Mouse (Mus musculus) CD8-positive naive resting alpha-beta T cell, adult 2 months (primary cell): ENCODE measurements around the gene Entpd2.

Experiments used
- DNase-seq, 2 experiments: peaks; one replicate each; pipeline ENCODE4 v3.0.0; 2022; ENCODE audit warnings: low read depth in 2 of 2, low spot score in 2 of 2

Gene Entpd2

GRCm38 (mm10) chr2:25395721-25396596, at the start of gene Entpd2:
Gene Entpd2, plus strand, starts transcription at chr2:25395874.
- no peak for DNase-seq

DNA sequence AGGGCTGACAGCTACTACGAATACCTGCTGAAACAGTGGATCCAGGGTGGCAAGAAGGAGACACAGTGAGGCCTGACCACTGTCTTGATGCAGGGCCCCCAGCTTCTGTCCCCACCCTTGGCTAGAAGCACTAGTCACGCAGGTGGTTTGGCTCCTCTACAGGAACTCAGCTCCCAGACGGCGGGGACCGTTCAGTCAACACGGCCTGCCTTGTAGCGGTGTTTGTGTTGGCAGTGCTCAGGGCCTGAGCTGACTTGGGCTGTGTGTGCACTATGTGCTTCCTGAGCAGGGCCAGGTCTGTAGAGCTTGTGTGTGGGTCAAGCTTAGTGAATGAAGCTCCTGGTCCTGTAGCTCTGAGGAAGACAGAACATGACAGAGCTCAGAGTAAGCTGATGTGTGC, 47.5 kb upstream of the Entpd2 start:
- DNase-seq: no peak

- no peak for DNase-seq
Measured at GRCm38 (mm10) chr2:25349499-25349898, 46.2 kb upstream of the Entpd2 start.

GRCm38 (mm10) chr2:25350701-25351100, 45.0 kb upstream of the Entpd2 start:
- no peak for DNase-seq

- DNase-seq: no peak
Measured at GRCm38 (mm10) chr2:25354211-25354610, 41.5 kb upstream of the Entpd2 start.

DNA sequence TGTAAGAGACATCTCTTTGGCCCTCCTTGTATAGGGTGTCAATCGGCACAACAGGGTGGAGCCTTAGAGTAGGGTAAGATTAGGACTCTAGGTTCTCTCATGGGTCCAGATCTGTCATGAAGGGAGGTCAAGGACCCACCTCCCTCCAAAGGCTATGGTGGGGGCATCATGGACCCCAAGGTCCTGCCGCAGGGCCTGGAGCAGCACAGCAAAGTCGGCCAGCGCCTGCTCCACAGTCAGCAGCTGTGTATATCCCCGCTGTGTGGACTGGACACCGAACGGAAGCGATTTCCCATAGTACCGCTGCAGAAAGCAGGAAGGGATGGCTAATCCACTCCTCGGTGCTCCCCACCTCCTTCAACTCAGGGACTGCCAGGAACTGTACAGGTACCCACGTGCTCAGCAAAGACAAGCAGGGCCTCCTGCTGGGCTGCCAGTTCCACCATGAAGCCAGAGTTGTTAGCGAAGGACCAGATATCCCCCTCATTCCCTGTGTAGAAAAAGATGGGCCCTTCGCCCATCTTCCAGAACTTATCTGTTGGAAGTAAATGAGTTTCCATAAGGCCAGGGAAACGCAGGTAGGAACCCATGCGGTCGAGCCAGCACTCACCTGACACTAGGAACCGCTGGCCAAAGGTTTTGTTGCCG, 40.1 kb upstream of the Entpd2 start:
- DNase-seq: no peak

- DNase-seq: peak in 1 of 2 experiments; percentile 63
Measured at GRCm38 (mm10) chr2:25356208-25357079, 39.2 kb upstream of the Entpd2 start, which contains the start of gene Dpp7. Gene Dpp7, minus strand, starts transcription at chr2:25356359.

DNA sequence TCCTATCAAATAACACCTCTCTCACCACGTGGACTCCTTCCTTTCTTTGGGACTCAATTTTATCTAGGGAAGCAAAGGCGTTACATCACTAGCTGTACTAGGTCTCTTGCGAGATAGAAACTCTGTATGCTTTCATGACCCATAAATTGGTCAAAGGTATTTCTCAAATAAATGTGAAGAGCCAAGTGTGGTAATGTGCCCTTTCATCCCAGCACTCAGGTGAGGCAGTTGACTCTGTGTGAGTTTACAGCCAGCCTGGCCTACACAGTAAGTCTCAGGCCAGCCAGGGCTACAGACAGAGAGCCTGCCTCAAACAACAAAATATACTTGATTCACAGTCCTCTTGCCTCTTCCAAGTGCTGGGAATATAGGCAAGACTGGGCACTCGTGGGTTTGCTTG, 35.8 kb upstream of the Entpd2 start:
- no peak for DNase-seq

DNA sequence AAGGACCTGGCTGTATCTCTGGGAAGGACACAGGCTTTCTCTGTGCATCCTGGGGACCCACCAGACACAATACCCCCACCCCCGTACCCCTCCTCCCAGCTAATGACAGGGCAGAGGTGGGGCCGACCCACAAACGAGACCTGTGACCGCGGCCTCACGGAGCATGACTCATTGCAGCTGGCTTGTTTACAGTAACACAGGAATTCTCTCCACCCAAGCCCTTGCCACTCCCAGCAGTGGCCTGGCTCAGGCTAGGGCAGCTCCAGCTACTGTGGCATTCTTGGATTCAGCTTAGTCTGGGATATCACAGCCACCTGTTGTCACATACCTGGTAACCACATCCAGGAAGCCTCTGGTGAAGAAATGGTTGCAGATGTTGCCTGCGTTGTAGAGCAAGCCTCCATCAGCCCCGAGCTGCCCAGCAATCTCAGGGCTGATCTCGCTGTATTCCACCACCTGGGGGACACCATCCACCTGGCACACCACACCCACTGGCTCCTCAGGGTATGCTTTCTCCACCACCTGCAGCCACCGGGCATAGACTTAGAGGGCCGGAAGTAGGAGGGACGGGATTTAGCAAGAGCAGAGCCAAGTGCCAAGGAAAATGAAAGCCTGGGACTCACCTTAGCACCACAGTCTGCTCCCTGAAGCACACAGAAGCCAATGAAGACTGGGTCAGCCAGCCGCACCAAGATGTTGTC, 32.0 kb upstream of the Entpd2 start:
- no peak for DNase-seq

- DNase-seq: no peak
Measured at GRCm38 (mm10) chr2:25364313-25364712, 31.4 kb upstream of the Entpd2 start.

- DNase-seq: no peak
Measured at GRCm38 (mm10) chr2:25364761-25365090, 30.9 kb upstream of the Entpd2 start.

- peak in 1 of 2 experiments; percentile 28 for DNase-seq
Measured at GRCm38 (mm10) chr2:25365091-25365761, 30.4 kb upstream of the Entpd2 start, which contains the start of gene Uap1l1. Gene Uap1l1, minus strand, starts transcription at chr2:25365682.

DNA sequence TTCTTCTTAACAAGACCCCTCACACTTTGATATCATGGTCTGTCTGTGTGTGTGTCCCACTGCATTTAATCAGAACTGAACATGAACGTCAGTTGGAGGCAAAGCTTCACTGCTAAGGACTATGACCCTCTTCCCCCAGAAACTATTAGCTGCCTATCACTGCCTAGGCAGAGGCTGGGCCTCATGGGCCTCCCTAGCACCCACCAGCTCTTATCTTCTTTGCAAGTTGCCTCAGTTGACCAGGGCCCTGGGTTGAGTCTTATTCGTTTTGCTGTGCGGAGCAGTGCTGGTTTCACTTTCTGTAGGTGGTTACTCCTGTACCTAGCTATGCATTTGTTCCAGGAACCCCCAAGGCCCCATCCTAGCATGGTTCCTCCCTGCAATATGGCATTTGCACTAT, 25.7 kb upstream of the Entpd2 start:
- no peak for DNase-seq

DNA sequence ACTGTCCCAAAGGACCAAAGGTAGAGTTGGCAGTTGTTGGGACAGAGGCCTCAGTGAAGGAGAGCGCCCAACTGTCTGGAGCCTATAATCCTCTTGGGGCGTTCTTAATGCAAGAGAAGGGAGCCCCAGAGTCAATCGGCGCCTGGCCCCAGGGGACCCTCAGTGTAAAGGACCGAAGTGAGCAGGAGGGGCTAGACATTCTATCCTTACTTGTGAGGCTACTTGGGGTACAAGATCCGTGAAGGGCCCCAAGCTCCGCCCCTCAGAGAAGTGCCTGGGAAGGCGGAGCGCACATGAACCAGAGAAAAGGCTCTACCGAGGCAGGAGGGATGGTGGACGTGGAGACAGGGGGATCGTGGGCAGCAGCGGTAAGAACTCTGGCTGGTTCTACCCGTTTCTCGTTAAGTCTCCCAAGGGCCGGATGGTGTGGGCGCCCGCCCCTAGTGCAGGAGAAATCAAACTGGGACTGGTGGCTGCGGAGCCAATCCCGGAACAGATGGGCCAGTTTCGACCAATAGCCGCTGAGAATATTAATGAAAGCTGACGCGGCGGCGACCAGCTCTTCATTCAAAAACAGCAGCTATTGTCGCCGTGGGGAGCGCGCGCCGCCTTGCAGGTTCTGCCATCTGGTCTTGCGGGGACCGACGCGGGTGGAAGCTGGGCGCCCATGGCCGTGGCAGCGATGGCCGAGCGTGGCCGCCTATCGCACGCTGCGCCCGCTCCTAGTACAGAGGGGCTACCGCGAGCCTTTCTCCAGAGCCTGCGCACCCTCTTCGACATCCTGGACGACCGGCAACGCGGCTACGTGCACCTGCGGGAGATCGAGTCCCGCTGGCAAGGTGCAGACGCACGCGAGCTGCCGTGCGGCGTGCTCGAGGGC, 23.7 kb upstream of the Entpd2 start, which contains the start of gene Sapcd2:
TSS of gene Sapcd2 (plus strand) at position 558 of the 880 bp plus-strand sequence.
- DNase-seq: peak; percentile 79 to 86

DNA sequence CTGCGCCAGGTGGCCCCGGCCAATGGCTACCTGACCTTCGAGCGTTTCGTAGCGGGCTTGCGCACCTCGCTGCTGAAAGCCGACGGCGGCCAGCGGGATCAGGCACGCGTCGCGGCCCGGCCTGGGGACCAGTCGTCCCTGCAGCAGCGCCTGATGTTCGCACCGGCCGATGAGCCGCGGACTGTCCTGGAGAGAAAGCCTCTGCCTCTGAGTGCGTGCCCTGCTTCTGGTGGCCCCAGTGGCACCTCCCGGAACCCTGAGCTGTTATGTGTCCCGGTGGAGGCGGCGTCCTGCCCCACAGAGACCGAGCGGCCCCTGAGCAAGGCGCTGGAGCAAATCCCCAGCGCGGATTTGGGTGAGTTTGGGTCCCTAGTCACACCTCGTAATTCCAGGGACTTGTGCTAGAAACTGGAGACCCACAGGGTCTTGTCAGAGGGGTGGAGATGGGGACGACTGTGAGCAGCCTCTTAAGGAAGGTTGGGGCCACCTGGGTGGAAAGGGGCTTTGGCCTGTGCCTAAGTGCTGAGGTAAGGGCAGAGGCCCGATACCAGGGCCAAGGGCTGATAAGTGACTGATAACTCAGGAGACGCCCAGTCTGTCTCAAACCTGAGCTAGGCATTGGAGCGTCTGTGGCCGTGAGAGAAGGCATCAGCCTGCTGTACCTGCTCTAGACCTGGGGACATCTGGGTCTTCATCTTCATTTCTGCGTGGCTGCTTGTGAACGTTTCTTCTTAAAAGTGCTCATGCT, 22.9 kb upstream of the Entpd2 start:
- DNase-seq: no peak

GRCm38 (mm10) chr2:25373431-25373830, 22.2 kb upstream of the Entpd2 start:
- no peak for DNase-seq

GRCm38 (mm10) chr2:25376589-25376988, 19.1 kb upstream of the Entpd2 start:
- peak in 1 of 2 experiments; percentile 42 for DNase-seq

DNA sequence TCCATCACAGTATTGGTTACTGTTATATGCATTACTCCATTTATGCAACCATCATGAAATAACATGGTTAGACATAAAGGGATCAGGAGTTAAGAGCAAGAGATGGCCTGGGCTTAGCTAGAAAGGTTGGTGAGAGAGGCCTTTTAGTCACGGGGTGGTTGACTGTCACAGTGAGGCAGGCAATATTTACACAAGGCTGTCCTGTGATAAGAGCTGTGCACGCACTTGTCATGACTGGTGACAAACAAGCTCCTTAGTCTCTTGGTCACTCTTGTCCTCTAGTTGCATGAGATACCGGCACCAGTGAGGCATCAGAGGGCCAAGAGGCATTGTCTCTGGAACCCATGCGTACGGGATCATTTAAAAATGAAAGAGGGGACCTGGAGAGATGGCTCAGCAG, 11.2 kb upstream of the Entpd2 start:
- no peak for DNase-seq
